Mouse (Mus musculus) spleen, postnatal 10 days (tissue): ENCODE measurements around the gene Mesp2.
A peak's percentile ranks its signal among the peaks of the same experiment; 100 is the strongest.
"Not testable (repeated sequence)": the region's sequence is repeated elsewhere in the genome, so short reads cannot be mapped to it uniquely, and the experiment has no call there.

ENCODE experiments used
- DNase-seq, 2 experiments: peaks; one replicate each; pipeline ENCODE4 v3.0.0; 2021 to 2022; ENCODE audit warnings: low spot score in 2 of 2

The Mesp2 gene

DNA sequence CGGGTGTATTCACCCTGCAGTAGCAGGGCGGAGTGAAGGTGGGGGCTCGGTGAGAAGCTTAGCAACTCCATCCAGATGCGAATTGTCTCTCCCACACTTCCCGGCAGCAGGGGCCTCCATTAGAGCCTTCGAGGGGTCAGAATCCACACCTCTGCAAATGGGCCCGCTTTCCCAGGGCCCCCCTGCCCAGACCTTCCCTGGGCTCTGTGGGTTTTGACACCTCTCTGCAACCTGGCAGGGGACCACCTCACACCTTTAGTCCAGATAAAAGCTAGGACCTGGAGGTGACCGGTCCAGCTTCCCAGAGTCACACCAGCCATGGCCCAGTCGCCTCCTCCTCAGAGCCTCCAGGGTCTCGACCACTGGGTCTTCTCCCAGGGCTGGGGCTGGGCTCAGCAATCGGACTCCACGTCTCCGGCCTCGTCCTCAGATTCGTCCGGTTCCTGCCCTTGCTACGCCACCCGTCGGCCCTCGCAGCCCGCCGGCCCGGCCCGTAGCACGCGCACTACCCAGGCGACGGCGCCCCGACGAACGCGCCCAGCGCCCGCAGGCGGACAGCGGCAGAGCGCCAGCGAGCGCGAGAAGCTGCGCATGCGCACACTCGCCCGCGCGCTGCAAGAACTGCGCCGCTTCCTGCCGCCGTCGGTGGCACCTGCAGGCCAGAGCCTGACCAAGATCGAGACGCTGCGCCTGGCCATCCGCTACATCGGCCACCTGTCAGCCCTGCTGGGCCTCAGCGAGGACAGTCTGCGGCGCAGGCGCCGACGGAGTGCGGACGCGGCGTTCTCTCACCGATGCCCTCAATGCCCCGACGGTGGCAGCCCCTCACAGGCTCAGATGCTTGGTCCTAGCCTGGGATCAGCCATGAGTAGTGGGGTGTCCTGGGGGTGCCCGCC lies at the start of gene Mesp2:
TSS of gene Mesp2 (plus strand) at position 117 of the 896 bp plus-strand sequence.
- peak; percentile 32 to 74 for DNase-seq

GRCm38 (mm10) chr7:79761124-79761876 lies 49.2 kb upstream of the Mesp2 start:
- no peak for DNase-seq

GRCm38 (mm10) chr7:79762106-79762505 lies 48.4 kb upstream of the Mesp2 start:
- DNase-seq = no peak

- no peak for DNase-seq
Measured at GRCm38 (mm10) chr7:79765991-79766390, 44.5 kb upstream of the Mesp2 start.

GRCm38 (mm10) chr7:79769664-79770063 lies 40.9 kb upstream of the Mesp2 start:
- no peak for DNase-seq

DNA sequence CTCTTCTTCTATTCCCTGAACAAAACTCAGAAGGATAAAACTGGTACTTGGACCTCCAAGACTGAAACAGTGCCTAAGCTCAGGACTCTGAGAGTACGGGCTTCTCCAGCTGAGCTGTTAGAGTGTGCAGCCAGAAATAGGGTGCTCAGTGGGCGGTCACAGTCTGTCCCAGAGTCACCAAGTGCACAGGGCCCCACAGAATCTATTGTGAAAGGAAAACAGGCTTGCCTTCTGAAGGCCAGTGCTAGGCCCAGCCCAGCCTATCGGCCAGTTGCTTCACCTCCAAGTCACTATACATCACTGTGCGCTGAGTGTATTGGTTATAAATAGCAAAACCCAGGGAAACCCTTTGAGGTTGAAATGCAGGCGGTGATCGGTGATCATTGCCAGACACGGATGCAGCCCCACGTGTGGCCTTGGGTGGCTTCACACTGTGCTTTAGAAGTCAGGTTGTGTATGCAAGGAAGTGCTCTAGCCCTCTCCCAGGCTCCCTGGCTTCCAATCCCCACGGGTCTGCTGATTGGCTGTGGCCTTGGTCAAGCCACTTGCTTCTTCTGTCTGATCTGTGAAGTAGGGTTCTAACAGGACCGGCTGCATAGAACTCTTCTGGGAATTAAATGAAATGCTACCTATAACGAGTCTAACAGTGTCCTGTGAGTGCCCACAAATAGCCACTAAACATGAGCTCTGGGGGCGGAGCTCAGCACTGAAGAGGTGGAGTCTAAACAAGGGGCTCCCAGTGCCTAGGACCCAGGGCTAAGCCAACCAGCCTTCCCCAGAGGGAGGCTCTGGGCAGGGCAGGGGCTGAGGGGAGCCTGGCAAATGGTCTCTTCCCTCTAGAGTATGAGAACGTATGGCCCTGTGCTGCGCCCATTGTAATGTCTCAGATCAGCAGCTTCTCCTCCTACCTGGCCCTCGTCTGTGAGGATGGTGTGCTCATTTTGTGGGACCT lies 38.7 kb upstream of the Mesp2 start:
- DNase-seq = no peak

DNA sequence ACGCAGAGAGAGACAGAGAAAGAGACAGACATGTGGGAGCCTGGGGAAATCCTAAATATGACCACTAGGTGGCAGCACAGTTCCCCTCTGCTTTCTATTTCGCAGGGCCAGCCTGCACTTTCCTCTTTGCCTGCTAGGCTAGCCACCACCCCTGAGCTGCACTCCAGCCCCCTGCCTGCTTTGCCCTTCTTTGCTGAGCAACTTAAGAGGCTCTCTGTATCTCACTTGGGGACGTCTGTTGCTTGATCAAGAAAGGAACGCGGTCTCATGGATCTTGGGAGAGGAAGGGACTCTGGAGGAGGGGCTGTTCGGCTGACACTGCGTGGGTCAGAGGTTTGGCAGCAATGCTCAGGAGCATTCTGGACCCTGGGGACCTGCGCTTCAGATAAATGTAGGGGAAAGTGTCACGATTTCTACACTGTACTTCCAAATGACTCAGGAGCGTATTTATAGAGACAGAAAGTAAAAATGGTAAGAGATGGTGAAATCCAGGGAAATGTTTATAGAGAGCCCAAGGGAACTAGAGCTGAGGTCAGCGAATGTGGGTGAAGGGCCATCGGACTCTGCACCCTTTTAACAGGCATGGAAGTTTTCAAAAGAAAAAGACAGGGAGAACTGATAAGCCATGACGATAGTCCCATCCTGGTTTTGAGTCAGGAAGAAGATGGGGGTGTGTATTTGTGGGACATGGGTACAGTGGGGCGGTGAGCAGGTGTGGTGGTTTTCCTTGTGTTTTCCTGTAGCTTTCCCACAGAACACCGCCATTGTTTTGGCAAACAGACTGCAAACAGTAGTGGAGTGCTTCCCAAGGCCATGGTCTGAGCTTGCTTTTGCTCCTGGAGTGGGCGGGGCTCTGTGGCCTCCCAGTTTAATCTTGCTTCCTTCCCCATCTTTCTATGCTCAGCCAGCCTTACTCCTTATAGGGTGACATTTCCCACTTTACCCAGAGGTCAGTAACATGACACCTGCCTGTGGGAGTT lies 29.6 kb upstream of the Mesp2 start:
- peak; percentile 55 to 73 for DNase-seq

GRCm38 (mm10) chr7:79781826-79782515 lies 28.6 kb upstream of the Mesp2 start:
- DNase-seq = no peak

GRCm38 (mm10) chr7:79782516-79782855 lies 28.0 kb upstream of the Mesp2 start:
- no peak for DNase-seq

- DNase-seq = peak; percentile 45 to 74
Measured at GRCm38 (mm10) chr7:79786295-79786694, 24.2 kb upstream of the Mesp2 start.

DNA sequence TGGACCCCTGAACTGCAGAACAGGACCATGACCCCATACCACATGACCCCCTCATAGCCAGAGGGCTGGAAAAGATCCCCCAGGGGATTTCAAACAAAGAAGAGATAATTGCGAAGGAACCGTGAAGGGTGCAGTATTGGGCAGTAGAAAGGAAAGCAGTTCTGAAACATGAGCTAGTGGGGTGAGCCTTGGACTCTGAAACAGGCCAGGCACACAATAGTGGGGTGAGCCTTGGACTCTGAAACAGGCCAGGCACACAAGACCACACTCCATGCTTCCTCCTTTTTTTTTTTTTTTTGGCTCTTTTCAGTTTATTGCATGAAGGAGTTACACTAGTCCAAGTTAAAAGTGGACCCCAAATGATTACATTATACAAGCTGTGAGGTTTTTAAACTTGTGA lies 20.7 kb upstream of the Mesp2 start:
- not testable (repeated sequence) for DNase-seq

GRCm38 (mm10) chr7:79792635-79793421 lies 17.7 kb upstream of the Mesp2 start:
- peak in 1 of 2 experiments; percentile 50 for DNase-seq

- no peak for DNase-seq
Measured at GRCm38 (mm10) chr7:79793688-79794087, 16.8 kb upstream of the Mesp2 start, which contains the start of gene Mesp1. Mesp1 (minus strand) TSS chr7:79793788.

- no peak for DNase-seq
Measured at GRCm38 (mm10) chr7:79798606-79799005, 11.9 kb upstream of the Mesp2 start.

- DNase-seq = peak; percentile 46 to 75
Measured at GRCm38 (mm10) chr7:79799048-79799447, 11.5 kb upstream of the Mesp2 start.

- DNase-seq = no peak
Measured at GRCm38 (mm10) chr7:79799506-79799905, 11.0 kb upstream of the Mesp2 start.

DNA sequence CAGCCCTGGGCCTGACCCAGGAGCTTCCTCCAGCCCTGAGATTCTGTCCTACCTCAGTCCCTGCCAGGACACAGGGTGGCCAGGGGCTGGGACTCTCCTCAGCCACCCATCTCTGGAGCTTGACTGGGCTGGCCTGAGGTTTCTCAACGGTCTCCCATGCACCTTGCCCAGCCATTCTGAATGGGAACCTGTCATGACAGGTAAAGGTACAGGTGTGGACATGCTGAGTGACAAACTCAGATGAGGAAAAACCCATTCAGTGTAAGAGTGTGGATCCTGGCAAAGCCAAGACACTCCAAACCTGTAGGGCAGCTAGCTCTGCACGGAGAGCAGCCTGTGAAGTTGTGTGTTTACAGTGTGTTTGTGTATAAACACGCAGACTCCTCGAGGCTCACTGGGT lies 10.2 kb upstream of the Mesp2 start:
- DNase-seq = no peak

DNA sequence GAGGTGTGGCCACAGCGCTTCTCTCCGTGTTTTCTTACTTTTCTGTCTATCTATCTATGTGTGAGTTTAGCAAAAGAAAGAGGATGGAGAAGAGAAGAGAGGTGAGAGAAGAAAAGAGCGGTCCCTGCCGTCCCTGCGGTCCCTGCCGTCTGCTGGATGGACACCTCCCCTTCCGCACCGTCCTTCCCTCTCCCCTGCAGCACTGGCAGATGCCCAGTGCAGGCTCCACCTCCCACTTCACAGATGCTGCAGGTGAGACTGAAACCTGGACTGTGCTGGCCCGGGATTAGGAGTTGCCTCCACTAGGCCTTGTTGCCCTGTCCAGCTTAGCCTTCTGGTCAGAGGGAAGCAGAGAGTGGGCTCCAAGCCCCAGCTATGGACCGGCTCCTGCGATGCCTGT lies 9.1 kb upstream of the Mesp2 start:
- DNase-seq = no peak

GRCm38 (mm10) chr7:79802037-79802436 lies 8.5 kb upstream of the Mesp2 start:
- DNase-seq = no peak
